In the genomic region with DNA sequence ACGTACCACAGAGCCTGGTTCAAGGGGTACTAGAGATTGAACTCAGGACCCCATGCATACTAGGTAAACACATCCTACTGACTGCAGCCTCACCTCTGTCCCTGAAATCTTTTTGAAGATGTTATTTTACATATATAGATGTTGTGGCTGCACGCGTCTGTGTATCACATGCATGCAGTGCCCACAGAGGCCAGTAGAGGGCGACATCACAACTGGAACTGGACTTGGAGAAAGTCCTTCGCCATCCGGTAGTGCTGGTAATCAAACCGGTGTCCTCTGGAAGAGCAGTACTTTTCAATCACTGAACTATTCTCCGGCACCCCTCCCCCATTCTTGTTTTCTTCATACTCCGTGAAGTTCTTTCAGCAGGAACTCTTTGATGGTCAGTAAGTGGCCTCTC, we compare ENCODE assay signal across 8 mouse cellular contexts. TPM values are rescaled to one million over a fixed set of nuclear protein-coding genes. Genes with fewer than 3 reads are reported as not detected.
A peak's percentile ranks its signal among the peaks of the same experiment; 100 is the strongest.
DNase-seq lines count a peak whose midpoint lies in the region.

No protein-coding gene starts in this region.

- intact Hi-C loops in left cerebral cortex, postnatal 4 days (cut with DNase I): no loop called here
- intact Hi-C loops in heart, postnatal 36 days (cut with DNase I): no loop called here

- DNase-seq in adrenal gland, adult (ENCODE audit: inconsistent age in 2 of 2, low spot score in 1 of 2): peak; percentile 62 to 84
- no peak for DNase-seq in adrenal gland, adult 8-10 months
- DNase-seq in left cerebral cortex, postnatal 4 days: peak; percentile 73
- no peak for DNase-seq in left cerebral cortex, adult 11 months (ENCODE audit: low spot score)
- peak; percentile 29 for DNase-seq in brain, adult 2 months (ENCODE audit: low read depth, low spot score)
- DNase-seq in heart, postnatal 36 days: peak; percentile 58 to 81
- peak; percentile 55 to 74 for DNase-seq in lung, postnatal 4 days
- DNase-seq in thymus, postnatal 14 days: peak; percentile 74

RNA-seq across cellular contexts. Expression of a gene that starts 24.4 kb away (rescaled TPM):
- 10 to 100 TPM; 30.6 to 34.9 (median 32.4) TPM for total RNA-seq in adrenal gland, adult 8-10 months (2022)
- total RNA-seq in left cerebral cortex, postnatal 4 days (2021): 10 to 100 TPM; 30.0 to 33.9 TPM
- total RNA-seq in heart, postnatal 36 days (2021): 10 to 100 TPM; 20.0 to 21.2 TPM

RNA-seq across cellular contexts. Expression of a gene that starts 31.5 kb away (rescaled TPM):
- total RNA-seq in adrenal gland, adult 8-10 months (2022): 10 to 100 TPM in 1 of 4 experiments, 1 to 10 TPM in 3; 6.6 to 10.1 (median 9.0) TPM
- 10 to 100 TPM; 17.0 to 18.1 TPM for total RNA-seq in left cerebral cortex, postnatal 4 days (2021)
- total RNA-seq in heart, postnatal 36 days (2021): 1 to 10 TPM; 2.1 to 2.6 TPM

RNA-seq across cellular contexts. Expression of a gene that starts 52.7 kb away (rescaled TPM):
- total RNA-seq in adrenal gland, adult 8-10 months (2022): 10 to 100 TPM in 2 of 4 experiments, 1 to 10 TPM in 2; 7.6 to 16.6 (median 11.2) TPM
- 1 to 10 TPM; 2.2 to 2.8 TPM for total RNA-seq in left cerebral cortex, postnatal 4 days (2021)
- total RNA-seq in heart, postnatal 36 days (2021): 1 to 10 TPM; 5.3 to 6.7 TPM

Comparison
In these comparisons a context has a peak if more than half of its experiments do, and no peak if none do; other contexts are left out.
1. DNase-seq: peak in adrenal gland, adult (2 of 2), left cerebral cortex, postnatal 4 days (single experiment), brain, adult 2 months (single experiment), heart, postnatal 36 days (2 of 2), lung, postnatal 4 days (2 of 2) and thymus, postnatal 14 days (single experiment); none in adrenal gland, adult 8-10 months (single experiment) and left cerebral cortex, adult 11 months (single experiment).